Mouse (Mus musculus) embryonic stem cell, embryonic (primary cell): ENCODE results near the gene Glb1l.

Experiments
- CTCF ChIA-PET, 4 experiments: fragments of 300-600 bp in 2 of 4; fragments of 350-600 bp in 2 of 4; sonication (Branson Sonifier 250); formaldehyde crosslinking; loops; one replicate each; lab custom pipeline; 2022; ENCODE audit warnings: inconsistent platforms in 2 of 4; lab: Charles Lee
- POLR2A ChIA-PET, 4 experiments: fragments of 300-600 bp in 2 of 4; fragments of 350-600 bp in 2 of 4; sonication (Branson Sonifier 250); formaldehyde crosslinking; loops; one replicate each; lab custom pipeline; 2022; ENCODE audit warnings: antibody characterized with exemption in 4 of 4, inconsistent platforms in 1 of 4; lab: Charles Lee

The Glb1l gene

GRCm38 (mm10) chr1:75210136-75211087, at the start of gene Glb1l, which contains the start of gene Stk16:
Gene Glb1l (minus strand): TSS chr1:75210813.
Gene Stk16 (plus strand): TSS chr1:75210838.
- ChIA-PET CTCF (interaction anchor here in 3 of 4 experiments (0.6 to 1.1 kb wide), 6 partner anchors 19 to 426 kb away, joined by 3 to 7 read pairs (median 3); partner anchors contain the start of genes Abcb6 (in 1 of the 3), Ankzf1 (in 1 of the 3) and Atg9a (in 1 of the 3)), POLR2A (interaction anchor here in 3 of 4 experiments (0.6 to 12.5 kb wide), 31 partner anchors 8 to 107 kb away, joined by 3 to 84 read pairs (median 9); partner anchors contain the start of genes Ankzf1 (in 3 of the 3), Atg9a (in 3 of the 3), Tuba4a (in 3 of the 3) and Abcb6 (in 2 of the 3))

DNA sequence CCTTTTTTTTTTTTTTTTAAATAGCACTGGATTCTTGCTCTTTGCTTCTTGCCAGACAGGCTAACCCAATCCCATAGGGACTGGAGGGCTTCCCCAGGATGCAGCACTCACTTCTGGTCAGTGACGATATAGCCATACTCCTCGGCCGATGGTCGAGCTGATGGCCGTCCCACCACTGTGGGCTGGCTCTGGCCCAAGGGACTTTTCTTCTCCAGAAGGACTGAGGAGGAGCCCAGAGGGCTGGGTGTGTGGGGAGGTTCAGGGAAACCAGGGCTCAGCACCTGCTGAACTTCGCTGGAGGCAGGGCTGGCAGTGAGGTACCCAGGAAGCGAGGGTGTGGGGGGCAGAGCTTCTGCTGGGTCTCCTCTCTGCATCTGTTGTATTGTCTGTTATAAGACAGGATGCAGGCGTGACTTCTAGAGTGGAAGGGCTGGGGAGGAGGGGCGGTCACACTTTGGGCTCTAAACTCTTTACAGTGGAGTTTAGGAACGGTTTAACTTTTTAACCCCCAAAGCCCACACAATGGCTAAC, 45.0 kb upstream of the Glb1l start:
- ChIA-PET CTCF (interaction anchor here (0.6 to 2.9 kb wide), 11 partner anchors 10 to 311 kb away, joined by 3 to 41 read pairs (median 6); partner anchors contain the start of genes A630095N17Rik (in 1 of the 4), Abcb6 (in 1 of the 4), Dnajb2 (in 1 of the 4) and Dnpep (in 1 of the 4)), POLR2A (interaction anchor here in 3 of 4 experiments (0.7 to 2.9 kb wide), 6 partner anchors 11 to 61 kb away, joined by 3 to 20 read pairs (median 4); no protein-coding TSS in a partner anchor)

- CTCF ChIA-PET, result interaction anchor here (0.5 to 4.4 kb wide), 59 partner anchors 9 to 334 kb away, joined by 3 to 41 read pairs (median 4); partner anchors contain the start of genes Dnajb2 (in 2 of the 4), A630095N17Rik (in 1 of the 4), Abcb6 (in 1 of the 4) and Dnpep (in 1 of the 4)
- POLR2A ChIA-PET, result interaction anchor here in 3 of 4 experiments (0.6 to 4.3 kb wide), 17 partner anchors 9 to 113 kb away, joined by 3 to 38 read pairs (median 5); partner anchors contain the start of genes Abcb6 (in 2 of the 3), Ankzf1 (in 2 of the 3), Atg9a (in 2 of the 3) and Dnajb2 (in 2 of the 3)
Observed at GRCm38 (mm10) chr1:75254625-75255013, 44.0 kb upstream of the Glb1l start.

GRCm38 (mm10) chr1:75253849-75254624, 43.4 kb upstream of the Glb1l start:
- CTCF ChIA-PET, result interaction anchor here (0.5 to 4.4 kb wide), 74 partner anchors 9 to 495 kb away, joined by 3 to 41 read pairs (median 4); partner anchors contain the start of genes A630095N17Rik (in 2 of the 4), Dnajb2 (in 2 of the 4), Dnpep (in 2 of the 4) and Zfand2b (in 2 of the 4)
- POLR2A ChIA-PET, result interaction anchor here (0.6 to 4.3 kb wide), 25 partner anchors 9 to 112 kb away, joined by 3 to 38 read pairs (median 4); partner anchors contain the start of genes Abcb6 (in 2 of the 4), Ankzf1 (in 2 of the 4), Atg9a (in 2 of the 4) and Dnajb2 (in 2 of the 4)

GRCm38 (mm10) chr1:75253029-75253428, 42.4 kb upstream of the Glb1l start:
- ChIA-PET POLR2A (interaction anchor here in 3 of 4 experiments (0.7 to 5.5 kb wide), 18 partner anchors 8 to 73 kb away, joined by 3 to 38 read pairs (median 5); partner anchors contain the start of genes Dnajb2 (in 2 of the 3), A630095N17Rik (in 1 of the 3) and Abcb6 (in 1 of the 3)), CTCF (interaction anchor here (0.6 to 4.4 kb wide), 21 partner anchors 8 to 450 kb away, joined by 3 to 35 read pairs (median 4); partner anchors contain the start of genes A630095N17Rik (in 1 of the 4), Abcb6 (in 1 of the 4), Dnpep (in 1 of the 4) and Tuba4a (in 1 of the 4))

GRCm38 (mm10) chr1:75252308-75252707, 41.7 kb upstream of the Glb1l start:
- ChIA-PET CTCF (interaction anchor here (0.5 to 4.4 kb wide), 58 partner anchors 7 to 539 kb away, joined by 3 to 35 read pairs (median 5); partner anchors contain the start of genes Abcb6 (in 3 of the 4), Zfand2b (in 3 of the 4), A630095N17Rik (in 2 of the 4) and Tuba4a (in 2 of the 4)), POLR2A (interaction anchor here in 3 of 4 experiments (0.6 to 5.5 kb wide), 30 partner anchors 9 to 347 kb away, joined by 3 to 38 read pairs (median 5); partner anchors contain the start of genes Dnajb2 (in 3 of the 3), Abcb6 (in 2 of the 3), Tuba4a (in 2 of the 3) and Zfand2b (in 2 of the 3))

DNA sequence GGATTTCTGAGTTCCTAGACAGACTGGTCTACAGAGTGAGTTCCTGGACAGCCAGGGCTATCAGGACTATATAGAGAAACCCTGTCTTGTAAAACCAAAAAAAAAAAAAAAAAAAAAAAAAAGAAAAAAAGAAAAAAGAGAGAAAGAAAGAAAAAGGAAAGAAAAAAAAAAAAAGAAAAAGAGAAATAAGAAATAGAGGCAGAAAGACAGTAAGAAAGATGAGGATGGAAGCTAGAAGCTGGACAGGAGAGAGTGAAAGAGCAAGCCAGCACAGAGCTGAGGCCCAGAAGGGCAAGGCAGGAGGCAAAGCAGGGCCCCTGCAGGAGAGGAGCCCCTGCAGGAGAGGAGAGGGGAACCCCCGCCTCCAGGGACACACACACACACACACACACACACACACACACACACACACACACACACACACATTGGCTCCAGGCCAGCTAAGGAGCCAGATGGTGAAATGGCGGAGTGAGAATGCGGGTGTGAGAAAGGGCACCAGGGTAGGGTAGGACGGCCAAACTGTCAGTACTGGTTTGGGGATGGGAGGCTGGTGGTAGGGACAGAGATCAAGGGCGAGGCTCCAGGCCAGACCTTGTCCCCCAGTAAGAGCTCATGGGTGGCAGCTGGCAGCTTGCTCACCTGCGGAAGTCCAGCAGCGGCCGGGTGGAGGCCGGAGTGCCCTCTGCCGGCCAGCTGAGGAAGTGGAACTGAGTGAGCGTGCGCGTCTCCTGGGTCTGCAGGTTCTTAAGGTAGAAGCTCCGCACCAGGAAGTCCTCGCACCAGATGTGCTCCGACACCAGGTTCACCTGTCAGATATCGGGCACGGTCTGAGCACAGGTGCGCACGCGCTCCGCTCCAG, 40.7 kb upstream of the Glb1l start:
- CTCF ChIA-PET, result interaction anchor here (0.5 to 4.4 kb wide), 96 partner anchors 8 to 538 kb away, joined by 3 to 35 read pairs (median 4); partner anchors contain the start of genes Dnajb2 (in 4 of the 4), Abcb6 (in 3 of the 4), Zfand2b (in 3 of the 4) and A630095N17Rik (in 2 of the 4)
- POLR2A ChIA-PET, result interaction anchor here (0.5 to 5.5 kb wide), 48 partner anchors 8 to 1433 kb away, joined by 3 to 38 read pairs (median 4); partner anchors contain the start of genes Dnajb2 (in 3 of the 4), Abcb6 (in 2 of the 4), Ankzf1 (in 2 of the 4) and Atg9a (in 2 of the 4)

DNA sequence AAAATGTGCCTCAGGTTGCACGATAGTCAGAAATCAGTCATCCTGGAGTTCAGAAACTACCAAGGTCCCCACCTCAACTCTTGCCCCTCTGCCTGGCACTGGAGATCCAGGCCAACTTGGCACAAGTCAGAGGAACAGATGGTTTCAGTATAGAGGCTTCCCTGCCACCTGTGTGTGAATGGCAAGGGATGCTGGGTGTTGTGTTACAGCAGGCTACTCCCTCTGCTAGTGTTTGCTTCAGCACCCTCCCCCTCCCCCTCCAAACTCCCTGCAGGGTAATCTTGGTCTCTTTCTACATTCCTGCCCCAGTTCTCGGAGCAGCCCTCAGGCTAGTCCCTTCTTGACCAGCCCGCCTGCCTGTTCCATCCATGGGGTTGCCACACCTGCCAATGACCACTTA, 39.9 kb upstream of the Glb1l start:
- ChIA-PET CTCF (interaction anchor here (0.6 to 4.4 kb wide), 22 partner anchors 11 to 505 kb away, joined by 3 to 35 read pairs (median 4); partner anchors contain the start of genes Ankzf1 (in 1 of the 4), Atg9a (in 1 of the 4), Cnppd1 (in 1 of the 4) and Retreg2 (in 1 of the 4)), POLR2A (interaction anchor here in 3 of 4 experiments (0.6 to 5.5 kb wide), 13 partner anchors 10 to 229 kb away, joined by 3 to 37 read pairs (median 9); partner anchors contain the start of genes Dnajb2 (in 2 of the 3), Zfand2b (in 2 of the 3), Chpf (in 1 of the 3) and Dnpep (in 1 of the 3))

DNA sequence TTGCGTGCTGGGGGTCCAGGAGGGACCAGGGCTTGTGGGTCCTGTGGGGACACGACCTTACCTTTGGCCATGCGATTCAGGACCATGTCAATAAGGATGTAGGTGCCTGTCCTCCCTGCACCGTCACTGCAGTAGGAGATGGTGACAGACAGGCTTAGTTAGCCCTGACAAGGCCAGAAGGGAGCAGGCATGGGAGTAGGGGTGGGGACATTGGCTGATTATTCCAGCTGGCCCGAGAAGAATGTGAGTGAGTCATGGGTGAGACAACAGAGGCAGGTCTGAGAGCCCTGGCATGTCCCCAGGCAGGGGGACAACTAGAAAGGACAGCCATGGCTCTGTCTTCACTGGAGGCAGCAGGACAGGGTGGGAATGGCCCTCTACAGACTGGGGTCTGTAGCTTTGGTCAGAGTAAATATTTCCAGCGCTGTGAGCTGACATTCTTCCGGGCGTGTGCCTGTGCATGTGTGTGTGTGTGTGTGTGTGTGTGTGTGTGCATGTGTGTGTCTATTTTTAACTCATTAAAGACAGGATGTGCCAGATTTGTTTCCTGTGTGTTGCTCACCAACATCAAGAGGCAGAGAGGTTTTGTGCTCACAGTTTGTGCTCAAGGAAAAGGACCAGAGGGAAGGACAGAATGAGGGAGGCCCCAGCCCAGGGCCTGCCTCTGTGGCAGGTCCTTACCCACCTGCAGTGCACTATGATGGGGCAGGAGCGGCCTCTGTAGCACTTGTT, 37.6 kb upstream of the Glb1l start:
- CTCF ChIA-PET, result interaction anchor here in 2 of 4 experiments (0.5 to 0.8 kb wide), 2 partner anchors 15 to 196 kb away, joined by 3 to 4 read pairs; no protein-coding TSS in a partner anchor
- POLR2A ChIA-PET, result interaction anchor here in 2 of 4 experiments (1.0 to 5.5 kb wide), 5 partner anchors 12 to 69 kb away, joined by 3 to 37 read pairs (median 3); partner anchors contain the start of genes Dnajb2 (in 1 of the 2) and Dnpep (in 1 of the 2)

- CTCF ChIA-PET, result interaction anchor here in 2 of 4 experiments (0.6 to 1.5 kb wide), 2 partner anchors 70 to 166 kb away, joined by 3 read pairs; no protein-coding TSS in a partner anchor
- POLR2A ChIA-PET, result interaction anchor here in 3 of 4 experiments (0.5 to 5.5 kb wide), 17 partner anchors 11 to 104 kb away, joined by 3 to 75 read pairs (median 9); partner anchors contain the start of genes Abcb6 (in 2 of the 3), Dnajb2 (in 2 of the 3), Dnpep (in 1 of the 3) and Tuba4a (in 1 of the 3)
Observed at GRCm38 (mm10) chr1:75247071-75247930, 36.7 kb upstream of the Glb1l start.

- ChIA-PET CTCF (interaction anchor here (0.5 to 3.0 kb wide), 23 partner anchors 8 to 497 kb away, joined by 3 to 41 read pairs (median 4); partner anchors contain the start of genes Dnpep (in 2 of the 4), A630095N17Rik (in 1 of the 4), Ankzf1 (in 1 of the 4) and Atg9a (in 1 of the 4)), POLR2A (interaction anchor here in 3 of 4 experiments (0.5 to 4.6 kb wide), 39 partner anchors 9 to 421 kb away, joined by 3 to 75 read pairs (median 8); partner anchors contain the start of genes Dnajb2 (in 3 of the 3), Abcb6 (in 2 of the 3), Ankzf1 (in 2 of the 3) and Atg9a (in 2 of the 3))
Observed at GRCm38 (mm10) chr1:75244836-75245235, 34.2 kb upstream of the Glb1l start.

- ChIA-PET POLR2A (interaction anchor here in 3 of 4 experiments (0.5 to 4.6 kb wide), 42 partner anchors 8 to 1000 kb away, joined by 3 to 75 read pairs (median 8); partner anchors contain the start of genes Dnajb2 (in 3 of the 3), Abcb6 (in 2 of the 3), Ankzf1 (in 2 of the 3) and Atg9a (in 2 of the 3)), CTCF (interaction anchor here (0.5 to 3.0 kb wide), 22 partner anchors 7 to 498 kb away, joined by 3 to 41 read pairs (median 4); partner anchors contain the start of genes Dnpep (in 2 of the 4), A630095N17Rik (in 1 of the 4), Ankzf1 (in 1 of the 4) and Atg9a (in 1 of the 4))
Observed at GRCm38 (mm10) chr1:75244175-75244826, 33.7 kb upstream of the Glb1l start.
